Mouse (Mus musculus) CD4-positive, CD25-positive, alpha-beta regulatory T cell, adult 2 months (primary cell): ENCODE results near the gene Tmem30b.
"Not testable (repeated sequence)": the region's sequence is repeated elsewhere in the genome, so short reads cannot be mapped to it uniquely, and the experiment has no call there.

ENCODE experiments used
- DNase-seq: peaks from one replicate; pipeline ENCODE4 v3.0.0-alpha.2; 2012; ENCODE audit warnings: low read depth, low spot score

Tmem30b gene

DNA sequence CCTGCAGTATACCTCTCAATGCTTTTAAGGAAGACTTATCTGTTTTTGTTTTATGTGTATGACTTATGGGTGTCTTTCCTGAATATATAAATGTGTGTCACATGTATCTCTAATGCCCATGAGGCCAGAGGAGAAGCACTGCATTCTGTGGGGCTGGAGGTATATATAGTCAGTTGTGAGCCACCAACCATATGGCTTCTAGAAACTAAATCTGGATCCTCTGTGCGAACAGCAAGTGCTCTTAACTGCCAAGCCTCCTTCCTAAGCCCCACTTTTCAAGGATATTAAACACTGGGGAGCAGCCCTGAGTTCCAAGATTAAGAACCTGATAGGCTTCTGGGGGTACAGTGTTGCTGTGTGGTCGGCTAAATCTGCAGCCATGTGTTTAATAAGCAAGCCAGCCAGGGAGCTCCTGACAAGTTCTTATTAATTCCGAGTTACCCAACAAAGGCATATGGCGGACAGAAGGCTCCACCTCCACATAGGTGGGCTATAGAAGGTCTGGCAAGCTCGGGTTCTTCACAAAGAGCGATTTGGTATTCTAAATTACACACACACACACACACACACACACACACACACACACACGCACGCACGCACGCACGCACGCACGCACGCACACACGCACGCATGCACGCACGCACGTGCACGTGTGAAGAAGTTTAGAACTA lies 12.5 kb upstream of the Tmem30b start:
- no peak for DNase-seq

GRCm38 (mm10) chr12:73554155-73554554 lies 8.0 kb upstream of the Tmem30b start:
- peak; percentile 86 for DNase-seq

GRCm38 (mm10) chr12:73548259-73548658 lies 2.1 kb upstream of the Tmem30b start:
- no peak for DNase-seq

- no peak for DNase-seq
Observed at GRCm38 (mm10) chr12:73547646-73548045, 1.5 kb upstream of the Tmem30b start.

- peak; percentile 78 for DNase-seq
Observed at GRCm38 (mm10) chr12:73545672-73546085, 513 bp downstream of the Tmem30b start.

DNA sequence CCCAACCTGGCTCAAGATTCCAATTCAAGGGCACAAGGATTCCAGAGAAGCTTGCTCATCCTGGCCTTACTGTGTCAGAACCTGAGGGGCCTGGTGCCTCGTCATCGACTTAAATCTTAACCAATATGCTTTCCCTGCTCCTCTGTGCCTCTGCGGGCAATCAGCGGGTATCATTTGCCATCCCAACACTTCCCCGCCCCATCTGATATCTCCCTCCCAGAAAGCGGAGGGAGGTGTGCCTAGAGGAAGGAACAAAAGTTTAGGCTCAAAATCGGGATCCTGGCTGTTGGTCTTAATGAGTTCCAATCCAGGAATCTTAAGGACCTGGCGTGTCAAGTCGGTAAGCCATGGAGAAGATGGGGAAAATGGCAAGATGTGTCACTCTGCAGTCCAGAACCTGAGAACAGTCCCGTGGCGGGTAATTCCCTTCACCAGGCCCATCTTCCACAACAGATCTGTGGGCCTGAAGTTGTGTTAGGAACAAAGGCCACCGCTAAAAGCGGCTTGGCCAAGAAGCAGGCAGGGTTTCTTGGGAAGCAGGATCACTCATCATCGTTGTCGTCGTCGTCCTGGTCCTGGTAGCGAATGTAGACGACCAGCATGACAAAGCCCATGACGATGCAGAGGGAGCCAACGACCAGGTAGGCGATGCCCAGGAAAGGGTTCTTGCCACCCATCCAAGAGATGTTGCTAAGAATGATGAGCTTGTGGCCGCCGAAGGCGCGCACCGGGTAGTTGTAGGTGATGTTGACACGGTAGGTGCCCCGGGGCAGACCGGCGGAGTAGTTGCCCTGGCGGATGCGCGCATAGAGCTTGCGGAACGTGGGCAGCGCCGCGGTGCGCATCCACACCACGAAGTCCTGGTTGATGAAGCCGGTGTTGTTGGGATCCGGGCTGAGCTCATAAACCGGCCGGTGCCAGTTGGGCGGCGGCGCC lies 1.2 kb downstream of the Tmem30b start:
- no peak for DNase-seq

DNA sequence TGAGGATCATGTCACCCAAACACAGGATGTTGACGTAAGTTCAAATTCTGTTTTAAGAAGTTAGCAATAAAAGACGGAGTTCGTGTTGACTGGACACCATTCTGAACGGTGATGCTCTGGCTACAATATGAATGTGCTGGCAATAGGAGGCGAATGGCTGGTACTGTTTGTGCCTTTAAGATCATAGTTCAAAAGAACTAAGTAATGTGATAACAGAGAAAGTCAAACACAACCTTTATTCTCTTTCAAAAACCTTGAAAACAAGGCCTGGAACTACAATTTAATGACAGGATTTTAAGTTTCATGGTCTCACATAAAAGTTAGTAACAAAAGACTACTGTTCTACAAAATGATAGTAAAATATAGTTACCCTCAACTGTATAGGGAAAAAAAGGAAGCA lies 3.0 kb downstream of the Tmem30b start:
- DNase-seq: no peak

GRCm38 (mm10) chr12:73540402-73540801 lies 5.8 kb downstream of the Tmem30b start:
- DNase-seq: no peak

- DNase-seq: no peak
Observed at GRCm38 (mm10) chr12:73539151-73539550, 7.0 kb downstream of the Tmem30b start.

DNA sequence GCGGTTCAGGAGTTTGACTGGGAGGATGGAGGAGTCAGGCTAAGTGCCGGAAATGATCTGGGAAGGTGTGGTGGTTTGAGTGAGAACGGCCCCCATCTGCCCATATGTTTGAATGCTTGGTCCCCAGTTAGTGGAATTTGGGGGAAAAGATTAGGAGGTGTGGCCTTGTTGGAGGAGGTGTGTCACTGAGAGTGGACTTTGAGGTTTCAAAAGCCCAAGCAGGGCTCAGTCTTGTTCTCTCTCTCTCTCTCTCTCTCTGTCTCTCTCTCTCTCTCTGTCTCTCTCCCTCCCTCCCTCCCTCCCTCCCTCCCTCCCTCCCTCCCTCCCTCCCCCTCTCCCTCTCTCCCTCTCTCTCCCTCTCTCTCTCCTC lies 8.1 kb downstream of the Tmem30b start:
- not testable (repeated sequence) for DNase-seq

DNA sequence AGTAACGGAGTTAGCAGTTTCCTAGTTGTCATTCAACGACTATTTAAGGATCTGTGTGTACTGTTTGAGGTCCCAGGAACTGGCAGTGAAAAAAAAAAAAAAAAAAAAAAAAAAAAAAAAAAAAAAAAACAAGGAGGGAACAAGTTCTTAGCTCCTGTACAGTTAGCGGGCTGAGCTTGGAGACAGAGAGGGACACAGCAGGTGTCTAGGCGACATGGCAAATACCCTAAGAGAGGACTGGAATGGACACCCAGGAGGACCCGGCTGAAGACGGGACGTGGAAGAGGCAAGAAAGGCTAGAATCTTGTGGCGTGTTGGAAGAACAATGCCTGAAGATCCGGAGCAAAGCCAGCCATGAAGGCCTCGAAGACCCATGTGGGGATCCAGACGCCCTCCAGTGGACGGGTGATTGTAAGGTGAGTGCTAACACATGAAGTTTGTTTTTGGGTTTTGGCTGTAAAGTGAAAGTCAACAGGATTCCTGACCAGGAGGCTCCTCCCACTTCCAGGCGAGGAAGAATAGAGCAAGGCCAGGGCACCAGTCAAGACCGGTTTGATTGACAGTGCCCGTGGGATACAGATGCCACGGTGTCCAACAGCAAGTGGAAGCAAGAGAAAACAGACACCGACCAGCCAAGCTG lies 8.6 kb downstream of the Tmem30b start:
- DNase-seq: peak; percentile 64

- peak; percentile 82 for DNase-seq
Observed at GRCm38 (mm10) chr12:73534591-73534990, 11.6 kb downstream of the Tmem30b start.

GRCm38 (mm10) chr12:73531889-73532479 lies 14.2 kb downstream of the Tmem30b start:
- DNase-seq: no peak

GRCm38 (mm10) chr12:73529590-73529989 lies 16.6 kb downstream of the Tmem30b start:
- no peak for DNase-seq

- no peak for DNase-seq
Observed at GRCm38 (mm10) chr12:73529131-73529530, 17.1 kb downstream of the Tmem30b start.

DNA sequence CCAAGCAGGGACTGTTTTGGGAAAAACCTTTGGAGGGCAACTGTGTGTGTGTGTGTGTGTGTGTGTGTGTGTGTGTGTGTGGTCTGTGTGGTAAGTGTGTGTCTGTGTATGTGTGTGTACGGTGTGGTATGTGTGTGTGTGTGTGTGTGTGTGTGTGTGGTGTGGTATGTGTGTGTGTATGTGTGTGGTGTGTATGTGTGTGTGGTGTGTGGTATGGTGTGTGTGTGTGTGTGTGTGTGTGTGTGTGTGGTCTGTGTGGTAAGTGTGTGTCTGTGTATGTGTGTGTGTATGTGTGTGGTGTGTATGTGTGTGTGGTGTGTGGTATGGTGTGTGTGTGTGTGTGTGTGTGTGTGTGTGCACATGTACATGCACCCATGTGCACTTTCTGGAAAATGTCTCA lies 18.1 kb downstream of the Tmem30b start:
- not testable (repeated sequence) for DNase-seq

- DNase-seq: no peak
Observed at GRCm38 (mm10) chr12:73525254-73525885, 20.8 kb downstream of the Tmem30b start.

- no peak for DNase-seq
Observed at GRCm38 (mm10) chr12:73523066-73523465, 23.1 kb downstream of the Tmem30b start.

DNA sequence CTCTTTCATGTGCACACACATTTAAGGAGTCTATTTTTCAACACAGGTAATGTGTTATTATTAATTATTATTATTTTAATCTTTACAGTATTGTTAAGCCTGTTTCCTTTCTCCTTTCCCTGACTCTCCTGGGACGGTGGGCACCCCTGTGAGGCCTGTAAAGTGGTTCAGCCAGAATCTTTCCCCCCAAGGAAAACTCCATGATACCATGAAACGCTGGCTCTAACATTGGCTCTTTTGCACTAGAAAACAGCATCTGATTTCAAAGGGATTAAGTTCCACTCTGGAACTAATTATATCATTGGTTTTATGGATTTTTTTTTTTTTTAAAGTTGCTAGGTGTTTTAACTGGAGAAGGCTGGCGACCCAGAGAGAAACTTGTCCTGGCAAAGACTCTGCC lies 24.2 kb downstream of the Tmem30b start:
- no peak for DNase-seq

DNA sequence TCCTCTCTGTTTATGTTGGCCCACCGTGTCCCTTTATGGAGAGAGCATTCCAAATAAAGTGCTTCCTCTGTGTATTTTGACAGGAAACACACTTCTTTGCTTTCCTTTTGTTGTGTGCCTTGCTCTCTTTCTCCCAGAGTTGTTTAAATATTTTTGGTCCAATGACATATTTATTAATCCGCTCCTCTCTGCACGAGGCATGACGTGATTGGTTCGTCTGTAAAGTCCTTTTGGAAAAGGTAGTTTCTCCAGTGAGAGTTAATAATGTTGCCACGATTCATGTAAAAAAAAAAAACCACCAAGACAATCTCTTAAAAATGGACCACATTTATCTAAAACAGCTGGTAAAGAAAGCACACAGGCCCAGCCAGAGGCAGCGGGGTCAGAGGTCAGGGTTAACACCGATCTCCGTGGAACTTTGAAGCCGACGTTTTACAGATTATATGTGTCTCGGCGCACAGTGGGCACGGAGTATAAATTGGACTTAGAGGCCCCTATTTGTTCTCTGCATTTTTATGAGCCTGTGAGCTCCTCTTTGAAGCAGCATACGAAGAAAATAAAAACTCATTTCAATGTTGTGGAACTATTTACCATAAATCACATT lies 24.9 kb downstream of the Tmem30b start:
- no peak for DNase-seq

DNA sequence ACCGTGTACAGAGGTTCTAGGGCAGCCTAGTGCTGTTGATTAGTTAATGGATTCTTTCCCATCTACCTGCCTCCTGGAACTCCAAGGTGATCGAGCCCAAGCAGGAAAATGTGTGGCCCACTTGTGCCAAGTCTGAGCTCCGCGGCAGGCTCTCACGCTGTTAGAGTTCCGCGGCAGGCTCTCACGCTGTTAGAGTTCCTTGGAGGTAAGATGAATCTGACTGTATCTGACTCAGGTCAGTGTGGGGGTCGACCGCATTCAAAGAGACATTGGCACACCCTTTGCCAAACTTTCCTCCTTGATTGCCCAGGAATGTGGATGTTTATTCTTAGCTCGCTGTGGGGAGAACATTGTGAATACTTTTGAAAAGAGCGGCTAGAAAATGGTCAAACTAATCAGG lies 28.4 kb downstream of the Tmem30b start:
- DNase-seq: no peak
